Mouse (Mus musculus) WW6 (cell line): Measurements from ENCODE around the gene Rpl11.

Source experiments
- DNase-seq: peaks from one replicate; pipeline ENCODE4 v3.0.0-alpha.2; 2013; ENCODE audit warnings: low read depth, low spot score

Gene Rpl11

DNA sequence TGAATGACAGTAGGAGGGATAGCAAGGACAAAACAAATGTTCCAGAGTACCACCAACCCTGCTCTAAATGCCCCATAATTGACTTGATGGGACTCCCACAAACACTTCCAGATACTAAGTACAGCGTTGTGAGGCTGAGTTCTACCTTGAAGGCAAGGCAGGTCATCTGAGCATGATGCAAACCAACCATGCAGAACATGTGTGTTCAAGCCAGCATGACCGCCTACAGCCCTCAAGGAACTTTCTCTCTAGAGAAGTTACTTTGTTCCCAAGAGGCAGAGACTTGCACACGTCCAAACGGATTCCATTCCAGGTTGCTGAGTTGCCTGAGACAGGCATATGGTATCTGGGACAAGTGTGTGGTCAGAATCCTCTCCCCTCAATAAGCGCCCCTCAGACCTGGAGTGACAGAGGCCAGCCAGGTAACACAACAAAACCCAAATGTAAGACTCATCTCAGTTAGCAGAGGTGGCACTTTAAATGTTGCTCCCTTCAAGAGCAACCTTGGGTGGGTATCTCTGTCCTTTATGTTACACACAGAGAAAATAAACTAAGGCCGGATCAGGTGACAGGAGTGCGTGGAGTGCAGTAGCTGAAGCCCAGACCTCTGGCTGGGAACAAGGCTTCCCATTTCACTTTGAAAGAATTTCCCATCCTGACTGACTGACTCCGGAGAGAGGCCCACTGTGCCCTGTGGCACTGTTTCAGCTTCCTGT lies 25.7 kb downstream of the Rpl11 start:
- no peak for DNase-seq

GRCm38 (mm10) chr4:136025350-136025749 lies 27.9 kb downstream of the Rpl11 start:
- no peak for DNase-seq

DNA sequence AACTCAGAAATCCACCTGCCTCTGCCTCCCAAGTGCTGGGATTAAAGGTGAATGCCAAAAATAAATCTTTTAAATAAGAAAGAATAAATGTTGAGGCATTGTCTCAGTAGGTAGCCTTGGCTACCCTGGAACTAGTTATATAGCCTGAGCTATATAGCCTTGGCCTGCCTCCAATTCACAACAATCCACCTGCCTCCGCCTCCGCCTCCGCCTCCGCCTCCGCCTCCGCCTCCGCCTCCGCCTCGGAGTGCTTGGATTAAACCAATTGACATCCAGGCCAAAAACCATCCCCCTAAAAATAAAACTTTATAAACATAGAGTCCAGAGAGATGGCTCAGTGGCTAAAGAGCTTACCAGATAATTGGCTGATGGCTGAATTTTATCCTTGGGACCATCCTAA lies 30.3 kb downstream of the Rpl11 start:
- DNase-seq = no peak

DNA sequence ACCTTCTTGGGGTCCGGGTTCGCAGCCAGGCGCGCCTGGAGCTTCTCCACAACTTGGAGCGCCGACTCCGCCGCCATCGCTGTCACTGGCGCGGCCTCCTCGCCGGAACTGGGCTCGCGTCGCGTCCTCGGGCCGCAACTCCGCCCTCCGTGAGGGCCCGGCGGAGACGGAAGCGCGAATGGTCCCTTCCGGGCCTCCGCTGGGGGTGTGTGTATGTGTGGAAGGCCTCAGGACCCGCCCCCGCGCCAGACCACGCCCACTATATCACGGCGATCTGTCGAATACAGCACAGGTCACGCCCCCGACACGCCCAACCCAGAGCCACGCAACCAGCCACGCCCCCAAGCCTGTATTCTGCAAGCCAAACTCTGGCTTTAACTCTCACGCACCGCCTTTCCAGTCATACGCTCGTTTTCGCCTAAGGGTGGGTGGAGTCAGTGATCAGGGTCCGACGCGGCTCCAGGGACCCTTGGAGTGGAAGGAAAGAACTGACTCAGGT lies 31.6 kb downstream of the Rpl11 start, which contains the start of gene Eloa:
Eloa (minus strand) TSS at position 215 of the 499 bp plus-strand sequence.
- DNase-seq = peak; percentile 98

- DNase-seq = no peak
These were observed 32.3 kb downstream of the Rpl11 start for GRCm38 (mm10) chr4:136020743-136021548.

DNA sequence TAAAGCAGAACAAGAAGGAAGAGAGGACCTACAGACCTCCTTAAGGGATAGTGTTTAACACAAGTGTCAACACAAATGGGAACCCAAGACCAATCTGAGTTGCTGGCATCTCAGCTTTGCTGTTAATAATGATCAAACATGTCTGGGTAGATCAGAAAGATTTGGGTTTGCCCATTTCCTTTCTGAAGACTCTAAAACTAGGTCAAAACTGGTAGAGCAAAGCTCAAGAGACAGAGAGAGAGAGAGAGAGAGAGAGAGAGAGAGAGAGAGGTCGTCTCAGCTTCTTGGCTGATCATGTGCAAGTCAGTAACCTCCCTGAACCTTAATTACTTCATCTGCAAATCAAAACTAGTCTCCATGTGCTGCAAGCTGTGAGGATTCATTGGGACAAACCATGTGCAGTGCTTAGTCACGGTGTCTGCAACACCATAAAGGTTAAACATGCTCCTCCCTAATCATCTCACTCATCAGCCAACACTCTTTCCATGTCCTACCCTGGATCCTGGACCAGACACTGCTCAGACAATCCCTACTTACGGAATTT lies 37.1 kb downstream of the Rpl11 start:
- no peak for DNase-seq

DNA sequence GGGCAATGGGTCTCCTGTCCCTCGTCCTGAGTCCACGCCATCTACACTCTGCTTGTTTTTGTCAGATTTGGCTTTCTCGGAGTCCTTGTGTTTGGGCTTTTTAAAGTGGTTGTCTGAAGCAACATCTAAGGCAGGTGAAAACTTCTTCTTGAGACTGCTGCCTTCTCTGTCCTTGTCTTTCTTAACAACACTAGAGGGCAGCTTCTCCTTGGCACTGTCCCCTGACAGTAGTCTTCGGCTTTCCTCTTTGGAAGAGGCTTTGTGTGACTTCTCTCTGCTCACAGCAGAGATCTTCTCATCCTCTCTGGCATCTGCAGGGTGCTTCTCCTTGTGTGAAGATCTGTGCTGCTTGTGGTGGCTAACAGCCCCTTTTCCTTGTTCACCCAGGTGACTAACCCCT lies 42.6 kb downstream of the Rpl11 start:
- no peak for DNase-seq

GRCm38 (mm10) chr4:136008782-136009447 lies 44.3 kb downstream of the Rpl11 start:
- DNase-seq = no peak

DNA sequence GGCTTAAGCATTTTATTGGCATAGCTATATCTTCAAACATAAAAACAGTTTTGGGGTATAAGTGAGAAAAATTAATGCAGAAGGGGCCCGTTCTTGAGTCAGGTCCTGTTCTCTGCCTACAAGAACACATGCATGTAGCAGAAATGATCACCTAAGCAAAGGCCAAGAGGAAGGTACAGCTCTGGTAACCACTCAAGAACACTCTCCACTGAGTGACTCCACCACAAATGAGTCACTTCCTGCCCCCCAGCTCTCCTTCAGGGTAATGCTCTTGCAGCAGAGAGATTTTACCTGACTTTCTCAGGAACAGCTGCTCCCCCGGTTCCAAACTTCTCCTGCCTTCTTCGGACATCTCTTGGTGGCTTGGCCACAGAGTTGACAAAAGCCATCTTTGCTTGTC lies 46.4 kb downstream of the Rpl11 start:
- no peak for DNase-seq

GRCm38 (mm10) chr4:136004921-136005320 lies 48.3 kb downstream of the Rpl11 start:
- no peak for DNase-seq

- no peak for DNase-seq
These were observed 49.0 kb downstream of the Rpl11 start for GRCm38 (mm10) chr4:136004107-136004675.

GRCm38 (mm10) chr4:135995118-135995517 lies 58.1 kb downstream of the Rpl11 start:
- DNase-seq = no peak

DNA sequence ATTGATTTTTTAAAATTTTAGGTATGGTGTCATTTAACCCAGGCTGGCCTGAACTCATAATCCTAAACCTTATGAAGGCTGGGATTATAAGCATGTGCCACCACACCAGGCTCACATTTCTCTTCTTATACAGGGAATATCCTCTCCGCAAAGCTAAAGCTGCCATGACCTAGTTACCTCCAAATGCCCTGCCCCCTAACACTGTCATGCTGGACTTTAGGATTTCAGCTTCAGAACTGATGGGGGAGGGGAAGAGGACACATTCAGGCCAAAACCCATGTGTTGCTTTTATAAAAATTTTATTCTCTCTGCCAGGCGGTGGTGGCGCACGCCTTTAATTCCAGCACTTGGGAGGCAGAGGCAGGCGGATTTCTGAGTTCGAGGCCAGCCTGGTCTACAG lies 59.3 kb downstream of the Rpl11 start:
- no peak for DNase-seq

DNA sequence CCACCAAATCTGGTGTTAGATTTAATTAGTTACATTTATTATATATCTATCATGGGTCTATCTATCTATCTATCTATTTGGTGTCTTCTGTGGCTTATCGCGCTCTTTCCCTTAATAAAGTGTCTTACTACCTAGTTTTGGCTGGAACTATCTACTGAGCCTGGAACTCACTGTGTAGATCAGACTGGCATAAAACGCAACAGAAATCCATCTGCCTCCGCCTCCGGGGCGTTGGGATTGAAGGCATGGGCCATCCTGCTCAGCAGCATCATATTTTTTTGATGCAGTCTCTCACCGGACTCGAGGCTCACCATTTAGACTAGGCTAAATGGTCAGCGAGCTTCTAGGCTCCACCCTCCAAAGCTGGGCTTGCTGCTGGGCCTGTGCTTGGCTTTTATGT lies 65.5 kb downstream of the Rpl11 start:
- no peak for DNase-seq

DNA sequence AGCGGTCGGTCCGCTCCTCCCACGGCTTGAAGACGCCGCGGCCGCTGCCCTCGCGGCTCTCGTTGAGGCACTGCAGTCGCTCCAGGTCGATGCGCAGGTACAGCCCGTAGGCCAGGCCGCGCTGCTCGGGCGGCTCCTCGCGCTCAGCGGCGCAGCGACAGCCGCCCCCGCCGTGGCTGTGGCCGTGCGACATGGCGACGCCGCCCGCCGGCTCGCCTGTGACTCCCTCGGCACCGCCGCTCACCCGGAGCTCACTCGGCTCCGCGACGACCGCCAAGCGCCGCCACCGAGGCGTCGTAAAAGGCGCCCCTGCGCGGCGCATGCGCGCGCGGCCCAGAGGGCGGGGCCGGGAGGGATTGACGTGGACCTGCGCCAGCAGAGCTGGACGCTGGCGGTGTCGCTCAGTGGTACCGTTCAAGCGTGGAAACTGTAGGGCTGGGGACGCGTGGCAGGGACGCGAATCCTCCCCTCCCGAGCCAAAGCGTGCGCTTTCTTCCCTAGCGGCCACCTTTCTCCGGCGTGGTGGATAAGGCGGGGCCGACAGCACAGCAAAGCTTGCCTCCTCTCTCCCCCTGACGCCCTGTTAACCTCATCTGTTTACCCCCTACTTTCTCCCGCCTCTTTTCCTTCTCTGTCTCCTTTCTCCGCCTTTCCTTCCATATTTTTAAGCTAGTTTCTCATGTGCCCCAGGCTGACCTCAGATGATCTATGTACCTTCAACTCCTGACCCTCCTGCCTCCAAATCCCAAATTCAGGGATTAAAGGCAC lies 66.1 kb downstream of the Rpl11 start, which contains the start of gene Pithd1:
Pithd1 (minus strand) TSS at position 322 of the 768 bp plus-strand sequence.
- DNase-seq = peak; percentile 78

GRCm38 (mm10) chr4:135986301-135986942 lies 66.8 kb downstream of the Rpl11 start:
- DNase-seq = no peak

DNA sequence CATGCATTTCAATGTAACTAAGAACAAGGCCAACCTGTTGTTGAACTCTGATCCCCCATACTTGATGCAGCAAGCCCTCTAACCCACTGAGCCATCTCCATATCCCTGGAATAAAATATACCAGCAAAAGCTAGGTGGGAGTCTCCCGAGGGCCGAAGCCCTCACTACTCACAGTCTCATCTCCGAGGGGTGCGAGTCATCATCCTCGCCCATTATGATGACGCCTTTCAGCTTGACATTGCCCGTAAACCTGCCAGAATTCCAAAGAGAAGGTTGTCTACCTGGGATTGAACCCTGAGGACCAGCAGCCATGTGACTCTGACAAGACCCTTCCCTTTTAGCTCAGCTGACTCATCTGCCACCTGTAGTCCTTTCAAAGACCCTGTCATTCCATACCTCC lies 67.5 kb downstream of the Rpl11 start:
- DNase-seq = no peak

- DNase-seq = no peak
These were observed 68.0 kb downstream of the Rpl11 start for GRCm38 (mm10) chr4:135985193-135985592.

DNA sequence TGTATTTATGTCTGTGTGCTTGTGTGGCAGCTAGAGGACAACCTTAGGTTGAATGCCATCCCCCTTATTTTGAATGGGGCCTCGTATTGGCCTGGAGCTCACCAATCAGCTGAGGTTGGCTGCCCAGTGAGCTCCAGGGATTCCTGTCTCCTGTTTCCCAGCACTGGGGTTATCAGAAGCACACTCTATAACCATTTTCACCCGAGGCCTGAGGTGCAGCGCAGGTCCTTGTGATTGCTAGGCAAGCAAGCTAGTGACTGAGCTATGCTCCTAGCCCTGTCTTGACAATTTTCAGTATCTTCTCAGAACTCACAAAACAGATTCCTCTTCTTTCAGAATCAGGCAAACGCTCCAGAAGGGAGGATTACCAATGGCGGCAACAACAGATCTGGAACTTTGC lies 68.7 kb downstream of the Rpl11 start:
- DNase-seq = no peak

DNA sequence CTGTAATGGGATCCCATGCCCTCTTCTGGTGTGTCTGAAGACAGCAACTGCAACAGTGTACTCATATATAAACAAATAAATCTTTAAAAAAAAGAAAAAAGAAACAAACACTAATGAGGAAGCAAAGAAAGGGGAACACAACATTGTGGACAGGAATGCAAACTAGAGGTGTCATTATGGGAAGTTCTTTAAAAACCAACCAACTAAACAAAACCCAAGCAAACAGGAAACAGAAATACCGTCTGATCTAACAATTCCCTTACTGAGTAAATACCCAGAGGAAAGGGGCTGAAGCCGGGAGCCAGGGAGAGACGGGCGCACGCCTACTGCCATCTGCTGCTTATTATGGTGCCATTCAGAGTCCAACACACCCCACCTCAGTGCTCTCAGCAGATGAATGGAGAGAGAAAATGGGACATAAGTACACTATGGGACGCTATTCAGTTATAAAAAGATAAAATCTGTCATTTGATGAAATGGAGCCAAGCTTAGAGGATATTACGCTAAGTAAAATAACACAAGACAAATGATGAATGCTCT lies 71.6 kb downstream of the Rpl11 start:
- no peak for DNase-seq
